Mouse (Mus musculus) megakaryocyte progenitor cell, adult 5-6 weeks (primary cell): ENCODE results near the gene Fars2. TPM values are rescaled to one million over a fixed set of nuclear protein-coding genes. Genes with fewer than 3 reads are reported as not detected.

ENCODE experiments used
- ATAC-seq: replicated peaks from 2 replicates; pipeline ENCODE4 v1.8.0; 2016; ENCODE audit warnings: mild to moderate bottlenecking, moderate TSS enrichment, inconsistent platforms; ENCODE audit not compliant: poor library complexity
- total RNA-seq, 2 experiments: library from RNA; stranded (forward) in 1 of 2; stranded (reverse) in 1 of 2; fragments of 157-497, 149-512 nt in 1 of 2; fragments of 200-1000 nt in 1 of 2; gene quantifications; 2 replicates each; pipeline versions ENCODE4 v1.2.3 to v1.2.4; 2015 to 2017

Fars2 gene
- total RNA-seq, 2 experiments from 2014 or later, result 23.9 to 48.5 TPM

DNA sequence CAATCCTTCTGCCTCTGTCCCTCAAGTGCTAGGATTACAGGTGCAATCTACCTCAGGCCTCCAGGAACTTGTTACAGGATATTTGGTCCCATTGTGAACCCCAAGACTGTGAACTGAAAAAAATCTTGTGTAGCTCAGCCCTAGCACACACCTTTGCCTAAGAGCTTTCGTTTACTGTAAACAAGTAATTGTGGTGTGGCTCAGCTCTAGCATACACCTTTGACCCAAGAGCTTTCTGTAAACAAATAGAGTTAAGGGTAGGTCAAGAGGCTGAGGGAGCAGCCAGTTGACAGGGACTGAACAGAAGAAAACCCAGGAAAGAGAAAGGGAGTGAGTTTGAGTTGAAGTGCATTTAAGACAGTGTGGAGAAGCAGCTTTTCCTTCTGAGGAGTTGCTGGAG, 506.3 kb downstream of the Fars2 start:
- ATAC-seq, result no peak

DNA sequence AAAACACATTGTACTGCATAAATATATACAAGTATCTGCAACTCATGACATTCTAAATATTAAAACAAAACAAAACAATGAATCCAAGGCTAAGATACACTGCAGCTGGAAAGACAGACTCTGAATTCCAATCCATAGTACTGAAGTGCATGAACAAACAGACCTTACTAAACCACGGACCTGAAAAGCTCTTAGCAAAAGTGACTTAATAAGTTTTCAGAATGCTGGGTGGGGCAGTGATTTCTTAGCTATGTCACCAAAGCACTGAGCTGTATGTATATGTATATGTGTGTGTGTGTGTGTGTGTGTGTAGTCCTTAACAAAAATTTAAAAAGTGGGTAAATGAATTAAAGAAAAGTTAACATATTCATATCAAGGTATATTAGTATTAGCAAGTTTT, 511.9 kb downstream of the Fars2 start:
- ATAC-seq, result no peak

DNA sequence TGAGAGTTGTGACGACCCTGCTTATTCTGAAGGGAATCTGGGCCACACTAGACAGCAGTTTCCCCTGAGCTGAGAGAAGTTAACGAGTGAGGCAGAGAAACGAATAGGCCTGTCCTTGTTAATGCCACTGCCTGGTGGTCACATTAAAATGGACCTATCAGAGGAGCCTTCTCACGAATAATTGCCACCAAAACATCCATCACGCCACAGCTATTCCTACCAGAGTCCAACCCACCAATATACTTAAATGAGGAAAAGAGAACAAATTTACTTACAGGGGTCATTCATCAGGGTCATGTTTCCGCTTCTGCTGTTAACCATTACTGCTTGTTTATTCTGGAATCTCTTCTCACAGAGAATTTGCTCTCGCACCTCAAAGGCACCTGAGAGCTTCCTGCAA, 531.0 kb downstream of the Fars2 start:
- ATAC-seq, result no peak

DNA sequence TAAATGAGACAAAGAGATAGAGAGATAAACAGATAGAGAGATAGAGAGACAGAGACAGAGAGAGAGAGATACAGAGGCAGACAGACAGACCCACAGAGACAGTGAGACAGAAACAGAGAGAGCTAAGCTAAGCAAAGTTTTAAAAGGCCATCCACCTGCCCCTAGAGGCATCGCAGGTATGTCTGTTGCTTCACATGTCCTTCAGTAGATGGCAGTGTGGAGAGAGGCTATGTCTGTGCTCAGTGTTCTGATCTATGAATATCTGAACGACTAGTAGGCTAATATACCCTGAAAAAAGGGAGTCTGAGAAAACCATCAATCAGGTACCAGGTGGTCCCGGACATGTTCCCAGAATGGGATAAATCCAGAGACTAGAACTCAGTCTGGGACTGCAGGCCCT, 537.0 kb downstream of the Fars2 start:
- ATAC-seq, result no peak

DNA sequence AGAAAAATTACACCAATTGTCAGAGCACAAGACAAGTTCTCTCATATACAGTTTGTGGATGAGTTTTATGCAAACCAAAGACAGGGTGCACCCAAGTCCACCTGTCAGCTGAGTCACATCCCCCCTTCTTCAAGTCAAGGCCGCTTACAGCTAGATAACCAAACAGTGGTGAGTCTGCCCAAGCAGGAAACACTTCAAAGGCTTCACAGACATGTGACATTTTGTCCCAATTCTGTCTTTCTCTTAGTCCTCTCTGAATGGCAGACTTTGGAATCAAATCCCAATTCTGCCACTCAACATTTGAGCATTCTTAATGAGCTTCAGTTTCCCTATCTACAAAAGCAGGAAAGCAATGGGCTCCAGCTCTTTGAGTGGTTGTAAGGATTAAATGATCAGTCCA, 562.1 kb downstream of the Fars2 start:
- no peak for ATAC-seq

DNA sequence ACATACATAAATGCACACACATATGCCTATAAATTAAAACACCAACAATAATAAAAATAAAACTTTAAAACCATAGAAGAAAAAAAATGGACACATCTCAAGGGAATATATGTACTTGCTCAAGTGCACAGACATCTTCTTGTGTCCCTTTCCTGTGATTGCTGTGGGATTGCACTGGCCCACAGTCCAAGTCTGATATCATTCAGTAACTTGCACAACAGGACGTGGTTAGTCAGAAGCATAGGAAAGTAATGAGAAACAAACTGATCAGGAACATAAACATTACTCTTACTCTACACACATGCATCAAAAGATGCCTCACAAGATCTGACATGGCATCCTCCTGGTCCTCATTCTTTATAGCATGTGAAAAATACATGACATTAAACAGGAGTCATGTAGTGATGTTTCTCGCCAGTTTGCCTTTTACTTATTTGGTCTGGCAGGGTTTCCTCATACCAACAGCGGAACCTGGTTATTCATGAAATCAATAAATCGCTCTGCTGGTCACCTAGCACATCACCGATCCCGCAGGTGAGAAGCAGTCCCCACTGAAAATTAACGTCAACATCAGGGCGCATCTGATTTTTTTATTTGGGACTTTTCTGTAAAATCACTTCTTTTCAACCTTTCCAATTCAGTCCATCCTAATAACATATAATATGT, 563.6 kb downstream of the Fars2 start:
- no peak for ATAC-seq

DNA sequence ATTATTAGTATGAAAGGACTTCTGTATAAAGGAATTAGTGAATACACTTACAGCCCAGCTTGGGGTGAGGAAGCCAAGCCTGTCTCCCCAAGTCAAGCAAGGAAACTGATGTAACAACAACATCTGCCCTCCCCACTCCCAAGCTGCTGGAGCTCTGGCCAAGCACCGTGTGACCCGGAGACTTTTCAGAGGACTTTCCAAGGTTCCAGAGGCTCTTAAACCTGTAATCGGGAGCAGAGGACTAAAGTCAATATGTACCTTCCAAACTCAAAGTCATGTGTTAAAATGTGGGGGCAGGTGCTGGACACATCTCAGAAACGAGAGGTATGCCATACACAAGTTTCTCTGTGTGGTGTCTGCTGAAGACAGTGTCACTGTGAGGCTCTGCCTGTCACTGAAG, 566.4 kb downstream of the Fars2 start:
- no peak for ATAC-seq

DNA sequence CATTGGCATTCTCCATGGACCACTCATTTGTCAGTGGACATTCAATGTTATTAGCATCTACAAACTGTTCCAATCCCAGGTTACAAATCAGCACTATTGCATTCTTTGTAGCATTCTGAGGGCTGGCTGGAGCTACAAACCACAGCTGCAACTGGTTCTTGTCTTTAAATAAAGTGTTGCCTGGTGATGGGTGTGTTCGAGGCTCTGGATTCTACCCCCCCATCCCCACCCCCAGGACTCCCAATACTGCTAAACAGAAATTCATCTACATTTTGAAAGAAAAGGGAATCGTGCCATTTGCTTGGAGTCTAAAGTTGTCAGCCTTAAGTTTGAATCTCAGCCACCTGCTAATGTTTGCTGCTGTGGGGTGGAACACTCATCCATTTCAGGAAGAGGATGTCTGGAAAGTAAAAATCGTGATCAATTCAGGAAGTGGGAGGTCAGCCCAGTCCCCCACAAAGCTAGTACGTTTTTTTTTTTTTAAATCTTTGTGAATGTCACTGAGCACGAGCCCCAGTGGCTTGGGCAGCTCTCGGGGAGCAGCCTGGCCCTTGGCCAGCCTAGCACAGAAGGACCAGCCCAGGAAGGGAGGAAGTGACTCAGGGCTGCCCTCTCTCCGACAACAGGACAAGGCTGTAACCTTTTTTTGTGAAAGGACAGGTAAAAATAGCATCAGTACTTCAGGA, 578.4 kb downstream of the Fars2 start:
- ATAC-seq, result peak; percentile 29; the same call in 1 of the 2 replicates

DNA sequence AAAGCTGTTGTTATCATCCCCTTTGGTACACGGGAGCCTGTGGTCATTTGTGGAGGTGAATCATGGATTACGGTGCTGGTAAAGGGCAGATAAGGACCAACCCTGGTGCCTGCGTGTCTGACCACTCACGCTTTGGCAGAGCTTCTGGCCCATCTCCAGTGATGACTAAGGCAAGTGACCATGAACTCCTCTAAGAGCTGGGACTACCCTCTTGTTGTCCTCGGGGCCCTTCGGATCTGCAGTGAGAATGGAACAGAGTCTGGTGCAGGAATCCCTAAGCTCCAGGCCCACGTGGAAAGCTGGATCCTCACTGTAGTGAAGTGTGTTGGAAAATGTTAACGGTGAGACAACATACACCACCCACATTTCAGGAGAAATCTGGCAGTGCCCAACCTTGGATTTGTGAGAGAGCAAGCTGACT, 579.1 kb downstream of the Fars2 start:
- no peak for ATAC-seq

DNA sequence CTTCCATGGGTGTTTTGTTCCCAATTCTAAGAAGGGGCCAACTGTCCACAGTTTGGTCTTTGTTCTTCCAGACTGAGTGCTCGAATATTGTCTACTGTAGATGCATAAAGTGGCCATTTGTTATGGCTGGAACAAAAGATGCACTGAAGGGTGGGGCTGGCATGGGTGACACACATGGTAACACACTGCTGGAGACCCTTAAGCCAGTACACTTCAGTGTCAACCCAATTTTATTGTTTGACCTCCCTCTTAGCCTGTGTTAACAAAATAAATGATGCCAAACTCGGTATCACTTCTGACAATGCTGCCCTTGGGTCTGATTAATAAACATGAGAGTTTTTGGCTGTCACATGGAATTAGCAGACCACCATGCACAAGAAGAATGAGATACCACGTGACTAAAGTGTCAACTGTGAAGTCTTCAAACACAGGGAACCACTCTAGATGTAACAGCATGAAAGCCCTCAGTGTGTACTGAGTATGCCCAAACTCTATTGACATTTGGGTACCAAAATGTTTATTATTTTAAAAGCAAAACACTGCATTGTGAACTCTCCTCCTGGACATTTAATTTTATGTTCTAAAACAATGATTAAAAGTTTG, 590.0 kb downstream of the Fars2 start:
- no peak for ATAC-seq

DNA sequence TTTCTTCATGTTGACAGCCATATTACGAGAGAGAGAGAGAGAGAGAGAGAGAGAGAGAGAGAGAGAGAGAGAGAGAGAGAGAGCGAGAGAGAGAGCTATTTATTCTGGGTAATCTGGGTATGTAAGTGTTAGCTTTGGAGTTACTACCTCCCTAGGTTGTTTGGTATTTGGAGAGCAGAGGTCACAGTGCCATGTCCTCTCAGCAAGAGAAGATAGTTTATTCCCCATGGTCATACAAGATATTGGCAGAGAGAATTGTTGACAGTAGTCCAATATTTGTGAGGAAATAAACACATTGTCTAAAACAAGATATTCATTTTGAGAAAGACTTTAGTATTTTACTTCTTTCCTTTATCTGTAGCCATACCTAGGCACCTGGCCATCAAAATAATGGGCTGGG, 596.9 kb downstream of the Fars2 start:
- ATAC-seq, result no peak

DNA sequence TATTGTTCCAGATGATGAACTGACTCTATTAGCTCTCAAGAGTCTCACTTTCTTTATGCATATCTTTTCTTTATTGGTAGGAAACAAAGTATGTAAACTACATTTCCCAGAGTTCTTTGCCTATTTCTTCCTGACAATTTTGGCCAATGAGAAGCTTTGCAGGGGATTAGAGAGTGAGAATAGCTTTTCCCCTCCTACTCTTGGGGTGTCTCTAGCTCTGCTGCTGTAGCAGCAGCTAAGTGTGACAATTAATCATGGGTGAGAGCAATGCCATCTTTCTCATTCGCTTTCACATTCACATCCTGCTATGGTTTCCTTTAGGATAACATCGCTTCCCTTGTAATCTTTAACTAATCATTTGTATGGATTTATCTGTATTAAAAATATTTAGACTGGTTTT, 599.5 kb downstream of the Fars2 start:
- no peak for ATAC-seq

DNA sequence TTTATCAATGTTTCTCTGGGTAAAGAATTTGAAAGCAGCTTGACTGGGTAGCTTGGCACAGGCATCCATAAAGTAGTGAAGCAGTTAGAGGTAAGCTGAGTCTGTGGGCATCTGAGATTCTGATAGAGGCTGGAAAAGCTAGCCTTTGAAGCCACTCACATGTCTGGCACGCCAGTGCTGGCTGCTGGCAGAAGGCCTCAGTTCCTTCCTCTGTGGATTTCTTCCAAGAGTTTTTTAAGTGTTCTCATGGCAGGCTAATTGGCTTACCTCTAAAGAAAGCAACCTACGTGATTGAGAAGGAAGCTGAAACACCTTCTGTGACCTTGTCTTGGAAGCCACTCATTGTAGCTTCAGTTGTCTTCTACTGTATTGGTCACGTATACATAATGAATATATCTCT, 600.2 kb downstream of the Fars2 start:
- ATAC-seq, result no peak

DNA sequence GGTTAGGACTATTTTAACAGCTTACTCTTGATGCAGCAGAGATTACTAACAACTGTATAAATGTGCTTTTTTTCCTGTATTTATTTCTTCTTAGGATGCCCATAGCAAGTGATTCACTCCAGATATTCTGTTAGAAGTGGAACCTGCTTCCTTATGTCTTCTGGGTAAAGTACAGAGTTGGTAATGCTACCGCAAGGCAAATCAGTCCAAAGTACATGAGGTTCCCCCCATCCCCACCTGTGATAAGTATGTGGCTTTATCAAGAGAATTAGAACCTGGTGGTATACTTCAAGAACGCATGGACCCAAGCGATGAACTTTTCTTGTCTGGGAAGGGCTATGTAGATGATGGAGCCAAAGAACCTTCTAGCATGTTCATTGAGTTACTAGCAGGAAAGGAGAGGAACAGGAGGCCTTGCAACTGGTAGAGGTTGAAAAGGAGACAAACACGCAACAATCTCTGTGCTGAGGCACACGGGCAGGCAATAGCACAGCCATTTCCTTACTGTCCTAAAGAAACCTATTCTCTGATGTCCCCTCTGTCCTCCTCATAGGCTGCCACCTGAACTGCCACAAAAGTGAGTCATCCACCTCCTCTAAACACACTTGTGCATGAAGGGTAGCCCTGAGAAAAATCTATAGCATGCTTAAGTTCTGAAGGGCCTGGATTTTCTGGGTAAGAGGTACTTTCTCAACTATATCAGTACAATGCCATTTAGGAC, 603.2 kb downstream of the Fars2 start:
- no peak for ATAC-seq

DNA sequence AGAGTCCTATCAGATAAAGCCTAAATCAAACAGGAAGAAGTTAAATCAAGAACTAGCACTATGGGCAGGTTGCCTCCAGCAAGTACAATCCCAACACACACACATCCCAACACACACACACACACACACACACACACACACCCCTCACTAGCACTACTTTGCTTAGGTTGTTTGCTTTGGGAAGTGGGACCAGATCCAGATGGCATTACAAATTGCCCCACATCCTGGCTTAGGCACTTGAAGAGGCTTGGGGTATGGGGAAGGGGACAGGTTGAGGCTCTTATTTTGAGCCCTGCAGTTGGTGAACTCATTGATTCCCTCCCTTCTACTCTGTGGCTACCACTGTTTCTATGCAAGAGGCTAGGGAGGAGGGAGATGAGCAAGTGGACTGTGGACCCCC, 605.1 kb downstream of the Fars2 start:
- no peak for ATAC-seq

DNA sequence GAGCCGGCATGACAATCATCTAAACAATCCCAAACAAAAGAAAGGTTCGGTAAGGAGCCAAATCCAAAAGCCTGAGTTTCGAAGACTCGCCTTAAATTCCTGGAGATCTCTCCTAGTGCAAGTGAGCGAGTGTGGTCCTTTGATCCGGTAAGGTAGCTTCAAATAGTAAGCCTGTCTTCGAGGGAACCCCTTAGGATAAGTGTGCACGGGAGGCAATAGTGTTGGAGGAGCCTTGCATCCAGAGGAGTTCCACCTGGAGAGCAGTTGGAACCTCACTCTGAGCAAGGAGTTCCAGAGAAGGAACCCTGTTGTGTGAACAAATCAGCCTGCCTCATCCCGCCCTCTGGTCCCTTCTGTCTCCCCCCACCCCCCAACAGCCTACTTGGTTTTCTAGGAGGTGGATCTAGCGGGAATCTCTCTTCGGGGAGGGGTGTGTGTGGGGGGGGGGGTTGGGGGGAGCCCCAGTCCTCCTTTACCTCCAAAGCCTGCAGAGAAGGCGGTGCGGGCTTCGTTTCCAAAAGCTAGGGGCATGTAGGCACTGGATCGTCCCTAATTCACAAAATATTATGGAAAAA, 606.6 kb downstream of the Fars2 start:
- ATAC-seq, result no peak

DNA sequence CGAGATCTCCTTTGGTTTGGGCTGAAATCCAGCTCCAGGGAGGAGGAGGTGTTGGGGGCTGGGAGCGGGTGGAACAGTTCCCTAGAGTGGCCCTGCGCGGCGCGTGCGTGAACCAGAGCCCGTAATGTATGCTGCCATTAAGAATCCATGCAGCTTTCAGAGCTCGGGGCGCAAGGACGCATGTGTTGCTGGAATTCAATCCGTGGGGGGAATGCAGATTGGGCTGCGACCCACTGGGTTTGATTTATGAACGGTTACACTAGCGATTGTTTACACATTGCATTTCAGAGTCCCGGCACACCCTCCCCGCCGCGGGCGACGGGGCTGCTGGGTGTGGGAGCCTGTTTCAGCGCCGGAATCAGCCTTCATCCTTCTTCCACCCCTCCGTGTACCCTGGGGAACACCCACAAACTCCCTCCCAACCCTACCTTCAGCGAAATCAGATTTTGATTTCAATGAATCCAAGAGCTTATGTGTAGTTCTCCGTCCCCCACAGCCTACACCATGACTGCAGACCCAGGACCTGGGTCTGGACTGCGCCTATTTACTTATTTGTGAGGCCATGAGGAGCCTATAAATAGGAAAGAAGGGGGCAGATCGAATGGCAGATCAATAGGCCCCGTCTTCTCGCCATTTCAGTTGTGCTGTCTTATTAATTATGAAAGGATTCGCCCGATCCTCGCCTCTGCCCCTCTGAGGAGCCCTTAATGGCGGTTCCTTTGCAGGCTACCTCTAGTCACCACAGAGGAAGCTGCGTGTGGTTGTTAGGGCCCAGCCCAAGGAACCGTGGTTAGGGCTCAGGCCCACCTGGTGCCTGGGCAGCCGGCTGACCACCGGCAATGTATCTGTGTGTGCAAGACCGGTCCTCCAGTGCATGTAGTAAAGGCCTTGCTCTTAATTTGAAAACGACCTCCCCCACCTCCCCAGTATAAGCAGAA, 607.6 kb downstream of the Fars2 start:
- ATAC-seq, result no peak

DNA sequence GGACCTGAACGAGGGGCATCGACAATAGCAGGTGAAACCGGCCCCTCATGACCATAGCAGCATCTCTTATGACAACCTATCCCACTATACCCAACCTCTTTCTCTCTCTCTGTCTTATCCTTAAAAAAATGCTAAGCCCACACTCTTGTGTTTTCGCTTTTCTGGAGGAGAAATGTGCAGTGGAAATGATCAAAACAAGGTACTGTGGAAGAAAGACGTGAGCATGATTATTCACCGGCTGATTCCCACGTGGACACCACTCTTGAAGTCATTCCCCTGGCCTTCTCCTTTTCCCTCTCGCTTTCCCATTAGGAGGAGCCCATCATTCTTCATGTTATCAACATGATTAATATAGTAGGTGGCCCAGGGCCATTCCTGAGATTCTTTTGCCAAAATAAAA, 608.7 kb downstream of the Fars2 start:
- ATAC-seq, result no peak

DNA sequence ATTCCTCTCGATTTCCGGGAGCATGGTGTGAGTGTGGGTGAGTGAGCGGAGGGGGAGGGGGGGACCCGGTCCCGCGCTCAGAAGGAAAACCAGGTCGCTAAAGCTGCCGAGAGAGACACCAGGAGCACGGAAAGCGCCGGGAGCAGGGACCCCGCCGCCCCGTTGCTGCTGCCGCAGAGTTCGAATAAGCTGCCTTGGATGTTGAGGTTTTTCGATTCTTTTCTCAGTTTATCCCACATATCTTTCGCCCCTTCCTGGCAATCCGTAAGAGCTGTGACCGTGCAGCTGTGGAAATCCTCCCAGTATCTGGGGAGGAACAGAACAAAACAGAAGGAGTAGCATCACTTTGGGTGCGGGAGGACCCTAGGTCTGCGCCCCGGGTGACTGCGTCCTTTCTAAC, 609.3 kb downstream of the Fars2 start:
- no peak for ATAC-seq
